Mouse (Mus musculus): ENCODE measurements at regions not wholly inside any gene's neighbourhood (a gene's known extent, or its start where the extent isn't known, plus 50 kb on each side); places are given as distances from the start of the nearest gene placed in this dataset.

GRCm38 (mm10) chr13:32649982-32650381 lies 133.8 kb downstream of the Mylk4 start:
- H3K4me3 ChIP-seq (ENCODE audit: inconsistent target) = no peak overlapping the region
- WGBS (ENCODE audit: missing documents) = 92% methylated on average over 9 of the region's 9 CpGs
- H3K36me3 ChIP-seq (ENCODE audit: inconsistent target) = no peaks in the 10 kb centered on the region
- no peaks in the 10 kb centered on the region for H3K79me2 ChIP-seq (ENCODE audit: inconsistent target)
- no peak overlapping the region for H3K27ac ChIP-seq

DNA sequence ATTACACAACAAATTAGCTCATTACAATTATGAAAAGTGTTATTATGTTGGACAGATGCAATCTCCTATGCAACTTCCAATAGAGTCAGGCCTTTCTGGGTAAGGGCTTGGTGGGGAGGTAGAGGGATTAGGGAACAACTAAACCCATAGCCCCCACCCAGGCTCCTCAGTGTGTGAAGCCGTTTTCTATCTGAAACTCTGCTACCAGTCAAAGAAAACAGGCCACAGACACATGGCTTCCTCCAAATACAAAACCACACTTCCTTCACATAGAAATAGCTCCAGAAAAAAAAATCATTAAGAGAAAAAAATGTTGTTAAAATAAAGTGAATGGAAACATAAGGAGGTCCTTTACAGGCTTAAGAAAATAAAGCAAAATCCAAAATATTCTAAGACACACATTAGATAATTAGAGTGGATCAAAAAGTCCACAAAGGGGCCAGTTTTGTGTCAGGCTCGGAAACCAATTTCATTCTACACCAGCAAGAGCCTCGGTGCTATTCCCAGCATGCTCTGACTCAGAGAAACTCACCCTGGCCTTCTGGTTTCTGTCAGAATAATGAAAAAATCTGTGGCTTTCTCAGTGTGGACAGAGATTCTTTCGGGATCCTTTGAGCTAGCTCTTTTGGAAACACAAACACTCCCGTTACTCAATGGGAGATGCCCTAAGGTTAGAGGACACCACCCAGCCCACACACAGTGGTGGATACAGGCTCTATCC lies 140.6 kb downstream of the Mylk4 start:
- WGBS (ENCODE audit: missing documents) = 36% methylated on average over 4 of the region's 5 CpGs
- Histone ChIP-seq H3K36me3 (ENCODE audit: inconsistent target) (no peaks in the 10 kb centered on the region), H3K4me3 (ENCODE audit: inconsistent target) (no peak overlapping the region), H3K27ac (no peak overlapping the region), H3K79me2 (ENCODE audit: inconsistent target) (no peaks in the 10 kb centered on the region)

DNA sequence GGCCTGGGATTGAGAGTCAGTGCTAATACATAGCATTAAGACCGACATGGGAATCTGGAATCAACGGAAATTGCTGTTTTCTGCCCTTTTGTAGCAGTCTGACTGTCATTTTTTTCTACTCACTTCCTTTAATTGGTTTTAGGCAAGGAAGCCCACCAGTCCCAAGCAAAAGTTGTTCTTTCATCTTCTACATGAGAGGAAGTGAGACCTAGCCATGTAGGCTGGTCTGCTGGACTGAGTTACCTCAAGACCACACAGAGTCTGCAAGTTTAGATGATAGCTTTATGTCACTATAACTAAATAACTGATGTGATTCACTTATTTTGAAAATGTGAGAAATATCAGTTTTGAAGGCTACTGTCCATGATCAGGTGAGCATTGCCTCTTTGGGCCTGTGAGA lies 142.8 kb downstream of the Mylk4 start:
- Histone ChIP-seq H3K36me3 (ENCODE audit: inconsistent target) (no peaks in the 10 kb centered on the region), H3K27ac (no peak overlapping the region), H3K4me3 (ENCODE audit: inconsistent target) (no peak overlapping the region), H3K79me2 (ENCODE audit: inconsistent target) (no peaks in the 10 kb centered on the region)
- 19% methylated on average over 2 of the region's 2 CpGs for WGBS (ENCODE audit: missing documents)

- Histone ChIP-seq H3K36me3 (ENCODE audit: inconsistent target) (no peaks in the 10 kb centered on the region), H3K79me2 (ENCODE audit: inconsistent target) (no peaks in the 10 kb centered on the region), H3K27ac (no peak overlapping the region), H3K4me3 (ENCODE audit: inconsistent target) (no peak overlapping the region)
Measured at GRCm38 (mm10) chr13:32630122-32630732, 153.5 kb downstream of the Mylk4 start.

GRCm38 (mm10) chr13:32613916-32614315 lies 169.8 kb downstream of the Mylk4 start:
- no peak overlapping the region for H3K4me3 ChIP-seq (ENCODE audit: inconsistent target)
- WGBS (ENCODE audit: missing documents) = 90% methylated on average over 6 of the region's 6 CpGs
- no peaks in the 10 kb centered on the region for H3K79me2 ChIP-seq (ENCODE audit: inconsistent target)
- H3K36me3 ChIP-seq (ENCODE audit: inconsistent target) = no peaks in the 10 kb centered on the region
- no peak overlapping the region for H3K27ac ChIP-seq

- Histone ChIP-seq H3K4me3 (ENCODE audit: inconsistent target) (no peak overlapping the region), H3K27ac (no peak overlapping the region), H3K36me3 (ENCODE audit: inconsistent target) (no peaks in the 10 kb centered on the region), H3K79me2 (ENCODE audit: inconsistent target) (no peaks in the 10 kb centered on the region)
- WGBS (ENCODE audit: missing documents) = 35% methylated on average over 13 of the region's 13 CpGs
Measured at GRCm38 (mm10) chr13:32611551-32612295, 172.0 kb downstream of the Mylk4 start.

GRCm38 (mm10) chr13:32610970-32611369 lies 172.8 kb downstream of the Mylk4 start:
- H3K79me2 ChIP-seq (ENCODE audit: inconsistent target) = no peaks in the 10 kb centered on the region
- H3K4me3 ChIP-seq (ENCODE audit: inconsistent target) = no peak overlapping the region
- H3K36me3 ChIP-seq (ENCODE audit: inconsistent target) = no peaks in the 10 kb centered on the region
- H3K27ac ChIP-seq = no peak overlapping the region
- 31% methylated on average over 5 of the region's 5 CpGs for WGBS (ENCODE audit: missing documents)

DNA sequence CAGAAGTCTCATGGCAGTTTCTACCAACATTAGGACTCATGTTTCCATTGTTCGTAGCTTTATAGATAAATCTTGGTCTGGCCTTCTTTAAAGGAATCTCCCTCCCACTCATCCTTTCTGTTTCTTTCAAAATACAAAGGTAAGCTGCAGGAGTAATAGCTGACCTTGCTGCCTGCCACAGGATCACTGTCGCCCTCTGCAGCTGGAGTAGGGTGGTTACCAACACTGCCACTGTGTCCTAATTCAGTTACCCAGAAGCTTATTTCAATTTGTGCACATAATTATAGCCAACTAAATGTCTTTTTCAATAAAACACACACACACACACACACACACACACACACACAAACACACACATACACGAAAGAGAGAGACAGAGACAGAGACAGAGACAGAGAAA lies 175.3 kb downstream of the Mylk4 start:
- WGBS (ENCODE audit: missing documents) = 84% methylated on average over 3 of the region's 3 CpGs
- no peaks in the 10 kb centered on the region for H3K36me3 ChIP-seq (ENCODE audit: inconsistent target)
- no peak overlapping the region for H3K27ac ChIP-seq
- H3K4me3 ChIP-seq (ENCODE audit: inconsistent target) = no peak overlapping the region
- H3K79me2 ChIP-seq (ENCODE audit: inconsistent target) = no peaks in the 10 kb centered on the region

DNA sequence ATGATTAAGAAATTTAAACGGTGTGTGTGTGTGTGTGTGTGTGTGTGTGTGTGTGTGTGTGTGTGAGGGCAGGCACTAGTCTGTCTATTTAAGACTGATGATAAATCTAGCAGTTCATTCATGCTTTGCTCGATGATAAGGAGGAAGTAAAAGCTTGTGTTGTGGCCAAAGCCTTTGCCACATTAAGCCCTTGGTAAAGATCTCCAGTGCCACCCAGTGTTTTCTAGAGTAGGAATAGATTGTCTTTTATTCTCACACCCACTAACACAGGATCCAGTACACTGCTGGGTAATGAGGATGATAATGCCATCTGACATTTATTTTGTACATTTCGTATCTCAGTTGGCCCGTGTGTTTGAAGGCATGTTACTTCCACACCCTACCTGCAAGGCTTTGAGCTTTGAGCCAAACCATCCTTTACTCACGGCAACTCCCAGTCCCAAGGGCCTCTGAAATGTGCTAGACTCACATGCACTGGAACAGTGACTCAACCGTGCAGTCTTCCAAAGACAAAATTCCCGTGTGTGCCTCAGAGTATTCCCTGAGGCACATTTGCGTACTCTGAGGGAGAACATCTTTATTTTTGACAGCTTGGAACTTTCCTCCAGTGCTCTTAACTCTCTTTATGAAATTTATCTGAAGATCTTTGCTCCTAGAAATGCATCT lies 179.7 kb downstream of the Mylk4 start:
- H3K36me3 ChIP-seq (ENCODE audit: inconsistent target) = no peaks in the 10 kb centered on the region
- H3K79me2 ChIP-seq (ENCODE audit: inconsistent target) = no peaks in the 10 kb centered on the region
- no peak overlapping the region for H3K4me3 ChIP-seq (ENCODE audit: inconsistent target)
- H3K27ac ChIP-seq = no peak overlapping the region
- WGBS (ENCODE audit: missing documents) = 80% methylated on average over 8 of the region's 8 CpGs

DNA sequence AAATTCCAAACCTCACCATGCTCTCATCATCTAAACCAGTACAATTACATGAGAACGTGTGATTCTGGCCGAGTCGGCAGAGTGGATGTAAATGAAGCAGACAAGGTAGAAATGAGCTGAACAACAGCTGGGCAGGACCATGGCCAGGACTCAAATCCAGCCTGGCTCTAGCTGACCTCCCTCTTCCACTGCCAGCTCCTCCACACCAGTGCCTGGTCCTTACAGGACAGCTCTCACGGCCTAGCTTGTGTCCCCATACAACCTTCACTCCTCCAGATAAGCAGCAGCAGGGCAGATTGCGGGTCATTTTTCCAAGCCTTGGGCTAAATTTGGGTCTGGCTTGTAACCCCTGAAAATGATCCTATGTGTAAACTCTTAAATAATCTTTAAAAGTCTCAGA lies 182.4 kb downstream of the Mylk4 start:
- Histone ChIP-seq H3K27ac (no peak overlapping the region), H3K36me3 (ENCODE audit: inconsistent target) (no peaks in the 10 kb centered on the region), H3K79me2 (ENCODE audit: inconsistent target) (no peaks in the 10 kb centered on the region), H3K4me3 (ENCODE audit: inconsistent target) (no peak overlapping the region)
- 83% methylated on average over 5 of the region's 5 CpGs for WGBS (ENCODE audit: missing documents)

DNA sequence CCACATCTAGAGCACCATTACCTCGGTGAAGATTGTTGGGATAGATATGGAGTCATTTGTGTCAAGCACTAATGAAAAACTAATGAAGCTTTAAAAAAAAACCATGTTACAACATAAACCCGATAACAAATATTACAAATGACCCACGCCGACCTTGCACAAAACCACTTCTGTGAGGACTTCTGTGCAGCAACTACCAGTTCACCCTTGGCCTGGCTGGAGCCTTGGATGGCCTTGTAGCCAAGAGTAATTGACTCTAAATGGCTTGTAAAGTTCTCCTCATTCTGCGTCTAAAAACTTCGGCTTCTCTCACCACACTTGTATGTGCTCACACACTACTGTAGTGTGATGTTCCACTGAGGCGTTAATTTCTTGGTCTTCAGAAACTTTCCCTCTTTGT lies 190.1 kb downstream of the Mylk4 start:
- no peaks in the 10 kb centered on the region for H3K36me3 ChIP-seq (ENCODE audit: inconsistent target)
- no peaks in the 10 kb centered on the region for H3K79me2 ChIP-seq (ENCODE audit: inconsistent target)
- no peak overlapping the region for H3K4me3 ChIP-seq (ENCODE audit: inconsistent target)
- H3K27ac ChIP-seq = no peak overlapping the region
- WGBS (ENCODE audit: missing documents) = 94% methylated on average over 7 of the region's 7 CpGs

- no peak overlapping the region for H3K27ac ChIP-seq
- WGBS (ENCODE audit: missing documents) = 93% methylated on average over 5 of the region's 5 CpGs
Measured at GRCm38 (mm10) chr13:32593131-32593530, 190.6 kb downstream of the Mylk4 start.

DNA sequence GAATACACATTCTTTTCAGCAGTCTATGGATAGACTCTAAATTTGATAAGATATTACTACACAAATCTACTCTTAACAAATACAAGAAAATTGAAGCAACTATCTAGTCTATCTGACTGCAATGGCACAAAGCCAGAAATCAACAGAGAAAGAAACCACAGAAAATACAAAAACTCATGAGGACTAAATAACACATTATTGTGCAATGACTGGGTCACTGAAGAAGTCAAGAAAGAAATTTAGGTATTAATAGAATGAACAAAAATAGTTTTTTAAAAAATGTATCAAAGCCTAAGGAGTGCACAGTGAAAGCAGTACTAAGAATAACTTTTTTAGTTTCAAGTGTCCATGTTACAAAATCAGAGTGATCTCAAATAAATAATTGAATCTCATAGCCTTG lies 202.2 kb downstream of the Mylk4 start:
- H3K36me3 ChIP-seq (ENCODE audit: inconsistent target) = no peaks in the 10 kb centered on the region
- no peak overlapping the region for H3K4me3 ChIP-seq (ENCODE audit: inconsistent target)
- no peak overlapping the region for H3K27ac ChIP-seq
- no peaks in the 10 kb centered on the region for H3K79me2 ChIP-seq (ENCODE audit: inconsistent target)

More at GRCm38 (mm10) chr13:32593131-32593530, 190.6 kb downstream of the Mylk4 start:
- H3K36me3 ChIP-seq (ENCODE audit: inconsistent target) = no peaks in the 10 kb centered on the region
- H3K4me3 ChIP-seq (ENCODE audit: inconsistent target) = no peak overlapping the region
- no peaks in the 10 kb centered on the region for H3K79me2 ChIP-seq (ENCODE audit: inconsistent target)

DNA sequence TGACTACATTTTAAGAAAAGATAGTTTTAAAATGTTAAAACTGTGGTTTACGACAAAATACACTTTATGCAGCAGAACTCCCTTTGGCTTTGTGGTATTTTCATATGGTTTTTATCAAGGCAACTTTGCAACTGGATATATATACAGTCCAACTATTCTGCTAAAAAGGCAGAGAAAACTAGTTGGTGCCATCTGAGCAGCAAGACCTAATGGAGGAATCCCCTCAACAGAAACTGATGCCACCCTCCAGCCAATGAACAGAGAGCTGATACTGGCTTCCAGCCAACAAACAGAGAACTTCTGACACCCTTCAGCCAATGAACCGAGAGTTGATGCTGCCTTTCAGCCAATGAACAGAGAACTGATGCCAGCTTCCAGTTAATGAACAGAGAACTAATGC lies 215.9 kb downstream of the Mylk4 start:
- Histone ChIP-seq H3K27ac (no peak overlapping the region), H3K36me3 (ENCODE audit: inconsistent target) (no peaks in the 10 kb centered on the region), H3K79me2 (ENCODE audit: inconsistent target) (no peaks in the 10 kb centered on the region), H3K4me3 (ENCODE audit: inconsistent target) (no peak overlapping the region)
- WGBS (ENCODE audit: missing documents) = 94% methylated on average over 2 of the region's 2 CpGs

DNA sequence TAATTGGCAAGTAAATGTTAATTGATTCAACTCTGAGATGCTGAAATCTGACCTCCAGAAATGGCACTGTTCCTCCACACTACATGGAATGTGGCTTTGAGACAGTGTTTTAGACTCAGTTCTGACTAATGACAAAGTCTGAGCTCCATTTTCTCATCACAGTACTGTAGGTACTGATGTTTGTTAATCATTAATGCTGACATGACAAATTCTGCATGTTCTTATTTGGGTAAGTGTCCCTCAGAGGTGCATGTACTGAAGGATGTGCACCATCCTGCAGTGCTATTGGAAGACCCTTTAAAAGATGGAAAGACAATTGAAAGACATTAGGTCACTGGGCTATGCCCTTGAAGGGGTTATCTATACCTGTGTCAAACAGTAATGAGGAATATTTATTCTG lies 222.1 kb upstream of the Gmds start:
- Histone ChIP-seq H3K4me3 (ENCODE audit: inconsistent target) (no peak overlapping the region), H3K79me2 (ENCODE audit: inconsistent target) (no peaks in the 10 kb centered on the region), H3K27ac (no peak overlapping the region), H3K36me3 (ENCODE audit: inconsistent target) (no peaks in the 10 kb centered on the region)

Data from macrophage (primary cell).